Mouse (Mus musculus) lung, adult 2 months (tissue): ENCODE measurements around the gene Hip1.

ENCODE experiments used
- CTCF ChIP-seq: fragments of 200-500 bp; IDR thresholded peaks from 2 replicates; pipeline ENCODE4 v1.5.1; 2011; ENCODE audit warnings: mild to moderate bottlenecking, low read length, control low read depth; ENCODE audit not compliant: insufficient read depth
- POLR2A ChIP-seq: fragments of 200-500 bp; IDR thresholded peaks from 2 replicates; pipeline ENCODE4 v1.6.1; 2011; ENCODE audit warnings: low read depth, mild to moderate bottlenecking, control low read depth, low read length, borderline replicate concordance; ENCODE audit errors: extremely low read depth

- TF ChIP-seq CTCF (no peak), POLR2A (no peak)
These were observed 16.9 kb downstream of the Hip1 start for GRCm38 (mm10) chr5:135527986-135528385.
